Mouse (Mus musculus) brain, embryonic 18.5 days (tissue): ENCODE measurements at regions not wholly inside any gene's neighbourhood (a gene's known extent, or its start where the extent isn't known, plus 50 kb on each side); places are given as distances from the start of the nearest gene placed in this dataset.

Experiments
- DNase-seq: peaks from one replicate; pipeline ENCODE4 v3.0.0-alpha.2; 2012; ENCODE audit warnings: low read depth, low spot score

GRCm38 (mm10) chr8:91884862-91885261 is 83.0 kb upstream of the Irx3 start:
- no peak for DNase-seq

GRCm38 (mm10) chr8:91884325-91884724 is 82.5 kb upstream of the Irx3 start:
- DNase-seq, result no peak

- no peak for DNase-seq
These were observed 81.1 kb upstream of the Irx3 start for GRCm38 (mm10) chr8:91883012-91883411.

- DNase-seq, result no peak
These were observed 77.0 kb upstream of the Irx3 start for GRCm38 (mm10) chr8:91878886-91879285.

GRCm38 (mm10) chr8:91876161-91876560 is 74.3 kb upstream of the Irx3 start:
- no peak for DNase-seq

- DNase-seq, result no peak
These were observed 71.4 kb upstream of the Irx3 start for GRCm38 (mm10) chr8:91873232-91873631.

GRCm38 (mm10) chr8:91872278-91873115 is 70.6 kb upstream of the Irx3 start:
- DNase-seq, result no peak

GRCm38 (mm10) chr8:91867069-91867468 is 65.2 kb upstream of the Irx3 start:
- DNase-seq, result no peak

- DNase-seq, result no peak
These were observed 64.2 kb upstream of the Irx3 start for GRCm38 (mm10) chr8:91866076-91866475.

- no peak for DNase-seq
These were observed 63.5 kb upstream of the Irx3 start for GRCm38 (mm10) chr8:91865361-91865760.

GRCm38 (mm10) chr8:91863505-91863904 is 61.6 kb upstream of the Irx3 start:
- DNase-seq, result no peak

- DNase-seq, result no peak
These were observed 54.0 kb upstream of the Irx3 start for GRCm38 (mm10) chr8:91855881-91856280.

GRCm38 (mm10) chr8:91854369-91854768 is 52.5 kb upstream of the Irx3 start:
- no peak for DNase-seq

GRCm38 (mm10) chr8:91853803-91854202 is 51.9 kb upstream of the Irx3 start:
- DNase-seq, result no peak

GRCm38 (mm10) chr8:91853336-91853735 is 51.5 kb upstream of the Irx3 start:
- no peak for DNase-seq
